Mouse (Mus musculus) CH12.LX (cell line): Measurements from ENCODE around the gene Shank3. TPM values are rescaled to one million over a fixed set of nuclear protein-coding genes. Genes with fewer than 3 reads are reported as not detected.

Experiments used
- DNase-seq: peaks from one replicate; pipeline ENCODE4 v3.0.0-alpha.2; 2013; ENCODE audit errors: extremely low read depth
- H3K27ac ChIP-seq: 2 replicates; pipeline ENCODE4 v1.5.1; 2012; ENCODE audit warnings: low read depth, mild to moderate bottlenecking, control low read depth, moderate library complexity; ENCODE audit not compliant: insufficient read depth
- H3K27me3 ChIP-seq: replicated peaks from 2 replicates; pipeline ENCODE3; 2012; ENCODE audit warnings: inconsistent platforms
- H3K36me3 ChIP-seq, 2 experiments: replicated peaks in 1 of 2; 2 replicates each; pipeline versions ENCODE3 to v1.6.1; 2012; ENCODE audit warnings: inconsistent platforms in 1 of 2, low read length in 1 of 2, mild to moderate bottlenecking in 1 of 2, mixed read lengths in 1 of 2, moderate library complexity in 1 of 2; ENCODE audit not compliant: control insufficient read depth in 1 of 2, insufficient read depth in 1 of 2
- H3K4me1 ChIP-seq, 2 experiments: 2 replicates each; pipeline ENCODE4 v1.6.1; 2012; ENCODE audit warnings: inconsistent platforms in 1 of 2, moderate library complexity in 1 of 2; ENCODE audit not compliant: insufficient read depth in 2 of 2, control insufficient read depth in 1 of 2
- H3K4me2 ChIP-seq: 2 replicates; pipeline ENCODE4 v1.6.1; 2012; ENCODE audit warnings: low read depth, mild to moderate bottlenecking, control low read depth; ENCODE audit not compliant: poor library complexity, insufficient read depth, severe bottlenecking
- H3K4me3 ChIP-seq, 3 experiments: fragments of 150-350 bp in 1 of 3; sonication (generic) in 1 of 3; replicated peaks in 1 of 3; 2 replicates each; pipeline versions ENCODE3 to v1.5.1; 2011 to 2012; ENCODE audit warnings: low read depth in 2 of 3, low read length in 2 of 3, mild to moderate bottlenecking in 2 of 3, moderate library complexity in 2 of 3, control low read depth in 1 of 3, improper control_type of control experiment in 1 of 3, inconsistent platforms in 1 of 3, mixed read lengths in 1 of 3; ENCODE audit not compliant: poor library complexity in 1 of 3
- H3K79me2 ChIP-seq: replicated peaks from 2 replicates; pipeline ENCODE4 v1.6.1; 2012; ENCODE audit warnings: mild to moderate bottlenecking, moderate library complexity; ENCODE audit not compliant: control insufficient read depth, poor library complexity, insufficient read depth, severe bottlenecking; ENCODE audit errors: extremely low read depth
- H3K9ac ChIP-seq: 2 replicates; pipeline ENCODE4 v1.6.1; 2012; ENCODE audit warnings: low read depth, mild to moderate bottlenecking, control low read depth, moderate library complexity; ENCODE audit not compliant: insufficient read depth
- H3K9me3 ChIP-seq: replicated peaks from 2 replicates; pipeline ENCODE3; 2012; ENCODE audit warnings: low read length, inconsistent platforms, mixed read lengths
- BHLHE40 ChIP-seq: IDR thresholded peaks from 2 replicates; pipeline ENCODE4 v1.6.1; 2011; ENCODE audit warnings: mild to moderate bottlenecking, low read depth, low read length, improper control_type of control experiment
- E2F4 ChIP-seq: IDR thresholded peaks from 2 replicates; pipeline ENCODE4 v1.6.1; 2011; ENCODE audit warnings: low read depth, low read length, improper control_type of control experiment; ENCODE audit not compliant: insufficient replicate concordance
- ELF1 ChIP-seq: IDR thresholded peaks from 2 replicates; pipeline ENCODE4 v1.6.1; 2014; ENCODE audit warnings: low read depth, mild to moderate bottlenecking, inconsistent platforms, low read length, improper control_type of control experiment
- EP300 ChIP-seq: IDR thresholded peaks from 2 replicates; pipeline ENCODE4 v1.6.1; 2011; ENCODE audit warnings: low read length, improper control_type of control experiment
- GABPA ChIP-seq: IDR thresholded peaks from 2 replicates; pipeline ENCODE4 v1.6.1; 2012; ENCODE audit warnings: low read depth, low read length, improper control_type of control experiment, inconsistent platforms; ENCODE audit not compliant: insufficient replicate concordance
- IRF4 ChIP-seq: IDR thresholded peaks from 2 replicates; pipeline ENCODE4 v1.6.1; 2014; ENCODE audit warnings: low read depth, mild to moderate bottlenecking, inconsistent platforms, low read length, improper control_type of control experiment
- MEF2A ChIP-seq: IDR thresholded peaks from 2 replicates; pipeline ENCODE4 v1.6.1; 2014; ENCODE audit warnings: low read depth, mild to moderate bottlenecking, inconsistent platforms, low read length, improper control_type of control experiment, borderline replicate concordance
- MXI1 ChIP-seq: IDR thresholded peaks from 2 replicates; pipeline ENCODE4 v1.6.1; 2011; ENCODE audit warnings: mild to moderate bottlenecking, low read depth, low read length, improper control_type of control experiment
- NELFE ChIP-seq: IDR thresholded peaks from 2 replicates; pipeline ENCODE4 v1.6.1; 2011; ENCODE audit warnings: low read depth, low read length, improper control_type of control experiment
- NRF1 ChIP-seq: IDR thresholded peaks from 2 replicates; pipeline ENCODE4 v1.6.1; 2014; ENCODE audit warnings: low read depth, mild to moderate bottlenecking, inconsistent platforms, low read length, improper control_type of control experiment, moderate library complexity
- RCOR1 ChIP-seq: conservative IDR thresholded peaks from 2 replicates; pipeline ENCODE4 v1.6.1; 2012; ENCODE audit warnings: low read depth, mild to moderate bottlenecking, inconsistent platforms, low read length, improper control_type of control experiment
- SIN3A ChIP-seq: IDR thresholded peaks from 2 replicates; pipeline ENCODE4 v1.6.1; 2012; ENCODE audit warnings: low read length, improper control_type of control experiment, inconsistent platforms
- SMC3 ChIP-seq: IDR thresholded peaks from 2 replicates; pipeline ENCODE4 v1.6.1; 2011; ENCODE audit warnings: low read depth, low read length, improper control_type of control experiment
- TCF12 ChIP-seq: IDR thresholded peaks from 2 replicates; pipeline ENCODE4 v1.6.1; 2014; ENCODE audit warnings: low read depth, mild to moderate bottlenecking, inconsistent platforms, low read length, improper control_type of control experiment
- USF2 ChIP-seq: conservative IDR thresholded peaks from 2 replicates; pipeline ENCODE4 v1.6.1; 2011; ENCODE audit warnings: low read depth, low read length, improper control_type of control experiment
- dilution Hi-C: fragments of 300-500 bp; cut with MboI; formaldehyde crosslinking; loops from 2 replicates; pipeline ENCODE4 v1.14.3; 2020; ENCODE audit warnings: low sequenced_read_pairs; ENCODE audit not compliant: extremely low pct_unique_long_range_greater_than_20kb, extremely low pct_ligation_motif_present
- in situ Hi-C: fragments of 300-500 bp; cut with MboI; formaldehyde crosslinking; loops from 3 replicates; pipeline ENCODE4 v1.14.3; 2019; ENCODE audit warnings: low sequenced_read_pairs, low pct_ligation_motif_present, low pct_unique_long_range_greater_than_20kb, mixed read lengths
- polyA plus RNA-seq: library from polyadenylated mRNA; unstranded; fragments of >175 nt; gene quantifications from 2 replicates; pipeline ENCODE4 v1.2.1, GENCODE M21; 2012; ENCODE audit warnings: low read depth; ENCODE audit not compliant: insufficient read length
- total RNA-seq, 2 experiments: library from RNA; depleted of rRNA; stranded (reverse); fragments of 300-350 nt in 1 of 2; fragments of >200 nt in 1 of 2; gene quantifications; 2 replicates each; pipeline ENCODE4 v1.2.3; 2012 to 2014

The Shank3 gene
- total and polyA plus RNA-seq, 3 experiments, result not detected

GRCm38 (mm10) chr15:89521951-89522350 is 22.5 kb downstream of the Shank3 start:
- no peak overlapping the region for H3K9ac ChIP-seq
- no peaks in the 10 kb centered on the region for H3K36me3 ChIP-seq
- in situ Hi-C loops, result no loop called here
- H3K4me1 ChIP-seq, result peaks cover 0 to 6% of the 10 kb centered on the region in 2 experiments; a peak in 2 of 4 replicates
- H3K9me3 ChIP-seq, result peaks cover 3% of the 10 kb centered on the region
- dilution Hi-C loops, result no loop called here
- no peak overlapping the region for H3K4me3 ChIP-seq
- H3K4me2 ChIP-seq, result no peak overlapping the region
- no peaks in the 10 kb centered on the region for H3K79me2 ChIP-seq
- no peak for DNase-seq
- TF ChIP-seq EP300 (no peak), MXI1 (no peak), SIN3A (no peak), USF2 (no peak), GABPA (no peak), SMC3 (no peak), NRF1 (no peak), ELF1 (no peak), RCOR1 (no peak), MEF2A (no peak), BHLHE40 (no peak)
- H3K27ac ChIP-seq, result no peak overlapping the region
- peaks cover 32% of the 10 kb centered on the region for H3K27me3 ChIP-seq

- in situ Hi-C loops, result no loop called here
- no peak overlapping the region for H3K9ac ChIP-seq
- no peak for DNase-seq
- H3K4me3 ChIP-seq, result no peak overlapping the region
- H3K36me3 ChIP-seq, result no peaks in the 10 kb centered on the region
- peaks cover 30% of the 10 kb centered on the region for H3K27me3 ChIP-seq
- H3K9me3 ChIP-seq, result peaks cover 3% of the 10 kb centered on the region
- H3K27ac ChIP-seq, result no peak overlapping the region
- dilution Hi-C loops, result no loop called here
- TF ChIP-seq IRF4, result no peak
- no peak for TF ChIP-seq E2F4
- TF ChIP-seq TCF12, result no peak
- TF ChIP-seq SIN3A, result no peak
- no peak for TF ChIP-seq EP300
- TF ChIP-seq RCOR1, result no peak
- TF ChIP-seq NELFE, result no peak
- TF ChIP-seq SMC3, result no peak
- TF ChIP-seq NRF1, result no peak
- peaks cover 0 to 6% of the 10 kb centered on the region in 2 experiments; a peak in 2 of 4 replicates for H3K4me1 ChIP-seq
- H3K4me2 ChIP-seq, result no peak overlapping the region
- no peaks in the 10 kb centered on the region for H3K79me2 ChIP-seq
These were observed 23.3 kb downstream of the Shank3 start for GRCm38 (mm10) chr15:89522566-89523282.
